Mouse (Mus musculus) adrenal gland, adult (tissue): ENCODE measurements around the gene Tfdp1.
"Not testable (repeated sequence)": the region's sequence is repeated elsewhere in the genome, so short reads cannot be mapped to it uniquely, and the experiment has no call there.

Source experiments
- DNase-seq, 2 experiments: peaks; one replicate each; pipeline ENCODE4 v3.0.0; 2022 to 2023; ENCODE audit warnings: low spot score in 1 of 2; ENCODE audit not compliant: inconsistent age in 2 of 2

The Tfdp1 gene

DNA sequence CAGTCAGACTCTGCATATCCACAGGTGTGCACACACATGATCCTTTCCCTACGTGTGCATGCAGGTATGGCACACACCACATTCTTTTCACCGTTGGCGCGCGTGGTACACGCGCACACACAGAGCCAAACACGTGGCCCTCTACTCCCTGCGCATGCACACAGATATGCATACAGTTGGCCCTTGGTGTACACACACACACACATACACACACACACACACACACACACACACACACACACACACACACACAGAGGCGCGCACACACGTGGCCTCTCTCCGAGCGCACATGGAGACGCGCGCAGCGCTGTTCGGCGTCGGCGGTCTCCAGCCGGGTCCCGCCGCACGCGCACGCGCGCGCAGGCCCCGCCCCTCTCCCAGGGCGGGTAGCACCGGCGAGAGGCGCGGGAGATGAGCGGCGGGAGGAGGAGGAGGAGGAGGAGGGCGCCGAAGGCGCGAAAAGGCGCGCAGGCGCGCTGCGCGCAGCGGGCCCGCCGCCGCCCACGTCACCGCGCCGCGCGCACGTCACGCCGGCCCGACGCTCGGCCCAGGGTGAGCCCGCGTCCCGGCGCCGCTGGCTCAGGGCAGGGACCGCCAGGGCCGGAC, at the start of gene Tfdp1:
Gene Tfdp1, plus strand, starts transcription at position 497 of the 606 bp plus-strand sequence.
- DNase-seq, result peak; percentile 92

DNA sequence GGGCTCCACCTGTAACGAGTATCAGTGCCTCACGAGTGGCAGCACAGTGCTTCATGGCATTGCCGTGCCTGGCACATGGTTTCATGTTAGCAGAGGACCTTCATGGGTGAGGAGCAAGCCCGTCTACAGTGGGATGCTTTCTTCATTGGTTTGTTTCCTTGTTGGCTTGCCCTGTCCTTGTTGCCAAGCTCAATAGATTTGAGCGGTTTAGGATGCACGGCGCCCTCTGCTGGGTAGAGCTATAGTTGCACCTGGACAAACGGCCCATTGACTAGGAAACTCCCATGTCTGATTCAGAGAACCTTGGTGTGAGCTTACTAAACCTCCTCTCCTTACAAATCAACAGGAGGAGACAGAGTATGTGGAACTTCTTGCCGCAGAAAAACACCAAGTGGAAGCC, 46.2 kb upstream of the Tfdp1 start:
- peak; percentile 86 to 96 for DNase-seq

DNA sequence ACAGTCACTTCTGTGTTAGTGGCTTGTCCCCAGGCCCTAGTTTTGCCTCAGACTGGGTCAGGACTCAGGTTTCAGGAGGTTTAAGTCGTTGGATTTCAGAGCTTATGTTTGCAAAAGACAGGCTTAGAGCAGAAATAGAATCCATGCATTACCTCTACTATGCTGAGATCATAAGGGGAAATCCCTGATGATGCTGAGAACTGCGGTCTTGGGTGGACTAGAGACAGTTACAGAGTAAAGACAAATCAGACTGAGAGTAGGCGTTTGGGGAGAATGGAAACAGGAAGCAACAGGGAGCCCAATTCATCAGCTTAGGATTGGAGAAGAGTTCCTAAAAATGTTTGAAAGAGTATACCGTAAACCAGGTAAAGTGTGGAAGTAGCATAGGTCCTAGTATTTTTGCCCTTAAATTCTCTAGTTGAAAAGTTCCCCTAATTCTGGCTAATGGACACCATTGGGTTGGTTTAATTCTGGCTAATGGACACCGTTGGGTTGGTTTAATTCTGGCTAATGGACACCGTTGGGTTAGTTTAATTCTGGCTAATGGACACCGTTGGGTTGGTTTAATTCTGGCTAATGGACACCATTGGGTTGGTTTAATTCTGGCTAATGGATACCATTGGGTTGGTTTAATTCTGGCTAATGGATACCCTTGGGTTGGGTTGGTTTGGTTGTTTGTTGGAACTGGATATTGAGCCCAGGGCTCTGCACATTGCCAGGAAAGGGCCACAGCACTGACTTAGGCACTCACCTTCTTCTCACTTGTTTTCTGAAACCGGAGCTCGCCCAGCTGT, 44.7 kb upstream of the Tfdp1 start:
- no peak for DNase-seq

DNA sequence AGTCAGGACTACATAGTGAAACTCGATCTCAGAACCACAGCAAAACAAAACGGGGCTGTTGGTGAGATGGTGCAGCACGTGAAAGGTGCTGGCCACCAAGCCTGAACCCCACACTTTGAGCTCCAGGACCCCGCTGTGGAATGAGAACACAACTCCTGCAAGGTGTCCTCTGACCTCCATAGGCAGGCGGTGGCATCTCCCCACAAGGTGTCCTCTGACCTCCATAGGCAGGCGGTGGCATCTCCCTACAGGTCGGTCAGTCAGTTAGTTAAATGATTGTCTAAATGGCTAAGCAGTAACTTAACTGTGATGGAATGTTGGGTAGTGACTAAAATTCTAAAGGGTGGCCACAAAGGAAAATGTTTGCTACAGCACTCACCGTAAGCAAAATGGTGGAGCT, 39.0 kb upstream of the Tfdp1 start:
- no peak for DNase-seq

DNA sequence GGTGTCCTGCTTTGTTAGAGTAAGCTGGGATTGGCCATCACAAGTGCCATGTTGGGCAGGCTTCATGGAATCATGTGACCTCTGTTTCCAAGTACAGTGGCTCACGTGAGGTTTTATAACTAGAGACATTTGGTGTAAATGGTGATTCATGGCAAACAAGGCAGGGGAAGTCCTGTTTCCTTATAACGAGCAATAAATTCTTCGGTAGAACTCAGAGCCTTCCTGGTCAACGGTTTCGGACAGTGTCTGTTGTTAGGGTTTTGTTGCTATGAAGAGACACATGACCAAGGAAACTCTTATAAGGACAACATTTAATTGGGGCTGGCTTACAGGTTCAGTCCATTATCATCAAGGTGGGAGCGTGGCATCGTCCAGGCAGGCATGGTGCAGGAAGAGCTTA, 37.5 kb upstream of the Tfdp1 start:
- no peak for DNase-seq

DNA sequence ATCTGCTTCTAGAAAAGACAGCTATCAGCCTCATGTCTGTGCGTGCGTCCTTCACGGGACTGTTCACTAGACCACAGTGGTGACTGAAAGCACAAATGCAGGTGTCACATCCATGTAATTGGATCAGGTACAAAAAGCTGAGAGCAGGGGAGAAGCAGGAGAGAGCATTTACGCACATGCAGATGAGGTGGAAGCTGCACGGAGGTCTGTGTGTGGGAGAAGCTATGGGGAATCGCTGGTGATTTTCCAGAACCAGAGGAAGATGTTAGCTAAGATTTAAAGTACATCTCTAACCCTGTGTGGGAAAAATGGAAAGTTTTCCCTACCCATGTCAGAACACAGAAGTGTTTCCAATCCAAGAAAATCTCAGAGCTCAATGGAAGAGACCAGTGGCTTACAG, 33.1 kb upstream of the Tfdp1 start:
- no peak for DNase-seq

DNA sequence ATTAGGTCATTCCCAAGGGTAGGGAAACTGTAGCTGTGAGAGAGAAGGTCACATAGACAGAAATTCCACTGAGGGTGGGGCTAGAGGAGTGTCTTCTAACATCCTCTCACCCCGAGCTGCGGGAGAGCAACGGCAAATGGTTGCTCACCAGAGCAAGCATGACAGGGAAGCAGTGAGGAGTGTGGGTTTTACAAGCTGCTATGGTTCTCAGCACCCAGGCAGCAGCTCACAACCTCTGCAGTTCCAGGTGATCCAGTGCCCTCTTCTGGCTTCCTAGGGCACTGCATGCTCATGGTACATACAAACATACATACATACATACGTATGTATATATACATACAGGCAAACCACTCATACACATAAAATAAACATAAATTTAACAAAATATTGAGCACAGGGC, 32.7 kb upstream of the Tfdp1 start:
- no peak for DNase-seq

DNA sequence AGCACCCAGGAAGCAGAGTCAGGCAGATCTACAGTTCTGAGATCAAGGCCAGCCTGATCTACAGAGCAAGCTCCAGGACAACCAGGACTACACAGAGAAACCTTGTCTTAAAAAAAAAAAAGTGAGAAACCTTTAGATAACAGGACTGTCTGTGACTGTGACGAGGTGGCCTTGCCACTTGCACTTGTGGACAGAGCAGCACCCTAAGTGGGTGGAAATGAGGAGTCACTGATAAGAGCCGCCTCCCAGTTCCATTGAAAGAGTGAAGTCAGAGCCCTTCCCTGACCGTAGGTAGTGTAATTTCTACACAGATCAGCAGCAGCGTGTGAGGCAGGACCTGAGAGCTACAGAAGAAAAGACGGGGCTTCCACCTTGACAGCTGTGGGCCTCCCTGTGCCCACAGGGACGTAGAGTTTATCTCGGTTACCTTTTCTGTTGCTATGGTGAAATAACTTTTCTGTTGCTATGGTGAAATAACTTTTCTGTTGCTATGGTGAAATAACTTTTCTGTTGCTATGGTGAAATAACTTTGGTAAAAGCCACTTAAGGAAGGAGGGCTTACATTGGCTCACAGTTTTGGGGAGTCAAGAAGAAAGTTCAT, 32.1 kb upstream of the Tfdp1 start:
- no peak for DNase-seq

DNA sequence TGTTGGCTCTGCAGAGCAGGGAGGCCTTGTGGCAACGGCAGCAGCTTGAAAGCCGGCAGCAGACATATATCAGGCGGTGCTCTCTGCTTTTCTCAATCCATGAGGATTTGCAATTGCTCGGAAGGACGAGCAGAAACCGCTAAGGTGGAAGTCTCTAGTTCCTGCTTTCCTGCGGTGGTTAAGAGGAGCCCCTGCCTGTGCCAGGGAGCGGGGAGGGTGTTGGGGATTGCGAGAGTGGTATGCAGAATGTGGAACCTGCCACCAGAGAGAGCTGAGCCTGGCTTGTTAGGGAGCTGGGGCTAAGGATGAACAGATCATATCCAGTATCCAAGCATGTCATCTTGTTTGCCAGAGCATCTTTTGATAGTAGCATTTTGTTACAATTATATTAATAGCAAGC, 31.6 kb upstream of the Tfdp1 start:
- no peak for DNase-seq

DNA sequence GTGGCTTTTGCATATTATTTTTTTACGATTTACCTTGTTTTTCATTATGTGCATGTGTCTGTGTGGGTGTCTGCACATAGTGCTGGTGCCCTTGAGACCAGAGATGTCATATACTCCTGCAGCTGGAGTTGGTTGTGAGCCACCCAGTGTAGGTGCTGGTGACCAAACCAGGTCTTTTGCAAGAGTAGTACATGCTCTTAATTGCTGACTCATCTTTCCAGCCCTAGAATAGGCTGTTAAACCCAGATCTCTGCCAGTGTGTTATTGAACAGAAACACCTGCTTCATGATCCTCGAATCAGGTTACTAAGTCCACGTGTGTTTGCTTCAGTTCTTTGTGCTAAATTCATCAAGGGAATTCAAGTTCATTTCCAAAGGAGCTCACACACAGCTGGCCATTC, 23.6 kb upstream of the Tfdp1 start:
- no peak for DNase-seq

DNA sequence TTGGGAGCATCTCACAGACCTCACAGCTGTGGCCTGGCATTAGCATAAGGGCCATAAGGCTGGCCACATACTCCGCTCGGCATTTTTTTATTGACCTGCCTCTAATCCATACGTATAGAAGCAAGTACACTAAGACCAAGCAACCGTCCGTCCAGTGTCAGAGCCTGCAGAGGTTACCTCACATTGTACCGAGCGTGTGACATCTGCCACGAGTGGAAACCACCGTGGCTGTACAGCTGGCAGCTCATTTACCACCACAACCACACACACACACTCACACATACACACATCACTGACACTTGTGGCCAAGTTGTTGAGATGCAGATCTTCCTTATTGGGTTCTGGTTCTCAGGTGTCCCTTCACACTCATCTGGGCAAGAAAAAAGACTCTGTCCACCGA, 21.9 kb upstream of the Tfdp1 start:
- DNase-seq, result no peak

DNA sequence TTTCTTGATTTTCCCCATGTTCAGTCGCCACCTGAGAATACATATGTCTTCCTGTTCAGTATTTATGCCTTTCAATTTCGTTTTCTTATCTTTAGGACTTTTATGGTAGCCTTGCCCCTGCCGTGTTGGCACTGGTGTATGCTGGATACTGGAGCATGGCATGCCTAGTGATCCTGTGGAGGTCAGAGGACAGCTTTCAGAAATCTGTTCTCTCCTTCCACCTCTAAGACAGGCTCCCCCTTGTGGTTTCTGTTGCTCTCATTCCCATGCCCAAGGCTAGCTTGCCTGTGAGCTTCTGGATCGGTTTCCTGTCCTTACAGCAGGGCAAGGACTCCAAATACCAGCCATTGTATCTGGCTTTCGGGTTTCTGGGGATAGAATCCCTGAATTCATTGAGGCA, 12.0 kb upstream of the Tfdp1 start:
- peak; percentile 29 to 83 for DNase-seq

DNA sequence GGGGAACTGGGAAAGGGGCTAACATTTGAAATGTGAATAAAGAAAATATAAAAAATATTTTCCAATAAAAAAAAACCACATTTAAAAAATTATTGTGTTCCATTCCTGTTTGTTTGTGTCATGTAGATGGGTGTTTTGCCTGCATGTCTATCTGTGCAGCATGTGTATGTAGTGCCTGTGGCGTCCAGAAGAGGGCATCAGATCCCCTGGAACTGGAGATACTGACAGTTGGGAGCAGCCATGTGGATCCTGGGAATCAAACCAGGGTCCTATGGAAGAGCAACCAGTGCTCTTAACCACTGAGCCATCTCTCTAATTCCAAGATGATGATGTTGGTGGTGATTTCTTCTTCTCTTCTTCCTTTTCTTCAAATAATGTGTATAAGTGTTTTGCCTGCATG, 3.9 kb upstream of the Tfdp1 start:
- no peak for DNase-seq

DNA sequence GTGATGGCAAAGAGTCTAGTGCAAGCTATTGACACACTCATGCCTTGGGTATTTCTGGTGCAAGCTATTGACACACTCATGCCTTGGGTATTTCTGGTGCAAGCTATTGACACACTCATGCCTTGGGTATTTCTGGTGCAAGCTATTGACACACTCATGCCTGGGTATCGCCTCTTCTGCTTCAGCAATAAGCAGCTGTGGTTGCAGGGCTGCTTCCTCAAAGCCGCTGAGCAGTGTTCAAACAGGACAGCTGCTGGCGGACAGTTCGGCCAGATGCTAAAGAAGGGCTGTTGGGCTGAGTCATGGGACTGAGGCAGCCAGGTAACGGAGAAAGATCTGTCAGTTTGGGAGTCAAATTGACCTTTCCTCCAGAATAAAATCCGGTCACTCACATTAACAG, 1.3 kb upstream of the Tfdp1 start:
- DNase-seq, result not testable (repeated sequence)

DNA sequence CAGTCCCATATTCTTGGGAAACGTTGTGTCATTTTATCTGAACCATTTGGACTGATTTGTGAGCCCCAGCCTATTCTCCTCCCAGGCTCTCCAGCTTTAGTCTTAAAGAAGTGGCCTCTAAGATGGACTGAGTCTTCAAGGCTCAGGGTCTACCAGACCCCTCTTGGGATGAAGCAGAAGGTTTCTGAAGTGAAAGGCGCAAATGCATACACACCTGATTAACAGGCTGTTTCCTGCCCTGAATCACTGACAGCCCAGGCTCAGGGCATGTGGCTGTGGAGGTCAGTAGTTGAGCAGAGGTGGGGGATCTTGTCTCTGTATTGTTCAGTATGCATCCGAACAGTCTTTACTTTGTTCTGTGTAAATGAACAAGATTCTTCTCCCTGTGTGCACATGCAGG, 873 bp upstream of the Tfdp1 start:
- DNase-seq, result no peak

DNA sequence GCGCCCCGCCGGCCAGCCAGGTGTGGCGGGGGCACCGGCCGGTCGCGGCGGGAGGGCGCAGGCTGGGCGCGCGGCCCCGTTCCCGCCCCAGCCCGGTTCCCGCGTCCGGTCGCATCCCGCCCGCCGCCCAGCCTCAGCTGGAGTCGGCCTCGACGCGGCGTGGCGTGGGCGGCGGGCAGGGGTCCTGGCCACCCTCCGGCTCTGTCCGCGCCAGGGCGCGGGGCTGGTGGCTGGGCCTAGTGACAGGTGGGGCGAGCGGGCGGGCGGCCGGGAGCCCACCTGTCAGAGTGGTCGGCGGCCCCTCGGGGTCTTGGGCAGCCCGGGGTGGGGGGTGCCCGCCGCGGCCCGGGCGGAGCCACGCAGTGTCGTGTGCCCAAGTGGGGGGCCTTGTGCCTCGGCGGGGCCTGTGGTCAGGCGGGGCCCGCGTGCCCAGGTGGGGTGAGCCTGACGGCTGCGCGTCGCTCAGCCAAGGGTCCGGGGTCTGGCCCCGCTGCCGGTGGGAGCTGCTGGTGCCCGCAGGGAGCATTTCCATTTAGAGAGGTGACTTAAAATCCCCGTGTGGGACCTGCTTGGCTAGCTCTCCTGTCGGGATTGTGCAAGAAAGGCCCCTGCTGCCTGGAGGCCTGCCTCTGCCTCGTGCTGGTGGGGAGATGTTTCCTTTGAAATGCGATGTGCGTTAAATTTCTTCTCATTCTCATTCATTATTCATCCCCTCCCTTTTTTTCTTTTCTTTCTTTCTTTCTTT, 522 bp downstream of the Tfdp1 start:
- DNase-seq, result peak; percentile 51 to 77

DNA sequence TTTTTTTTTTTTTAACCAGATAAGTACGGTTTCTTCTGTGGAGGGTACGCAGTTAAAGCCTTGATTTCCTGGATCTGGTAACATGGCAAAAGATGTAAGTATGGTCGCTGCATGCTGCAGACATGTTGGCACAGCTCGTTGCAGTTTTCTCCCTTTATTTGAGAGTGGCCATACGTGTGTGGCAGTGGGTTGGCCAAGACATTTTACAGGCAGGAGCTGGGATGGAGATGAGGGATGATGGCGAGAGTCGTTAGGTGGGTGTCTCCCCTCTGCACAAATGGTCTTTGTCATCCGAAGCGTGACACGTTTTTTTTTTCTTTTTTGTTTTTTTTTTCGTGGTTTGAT, 1.1 kb downstream of the Tfdp1 start:
- no peak for DNase-seq

DNA sequence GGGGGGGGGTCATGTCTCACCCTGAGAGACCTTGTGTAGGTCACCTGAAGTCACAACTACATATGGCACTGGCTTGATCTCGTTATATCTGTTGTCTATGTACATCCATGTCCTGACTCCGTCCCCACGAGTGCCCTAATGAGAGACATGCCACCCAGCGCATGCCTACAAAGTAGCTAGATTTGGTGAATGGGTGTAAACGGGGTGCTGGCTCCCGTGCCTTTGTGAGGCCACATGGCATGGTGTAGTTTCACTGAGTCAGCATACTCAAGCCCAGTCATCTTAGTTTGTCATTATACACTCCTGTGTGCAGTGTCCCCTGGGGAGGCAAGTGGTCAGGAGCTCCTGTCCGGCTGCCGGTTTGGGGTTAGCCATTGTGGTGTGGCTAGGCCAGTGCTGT, 2.1 kb downstream of the Tfdp1 start:
- DNase-seq, result no peak

DNA sequence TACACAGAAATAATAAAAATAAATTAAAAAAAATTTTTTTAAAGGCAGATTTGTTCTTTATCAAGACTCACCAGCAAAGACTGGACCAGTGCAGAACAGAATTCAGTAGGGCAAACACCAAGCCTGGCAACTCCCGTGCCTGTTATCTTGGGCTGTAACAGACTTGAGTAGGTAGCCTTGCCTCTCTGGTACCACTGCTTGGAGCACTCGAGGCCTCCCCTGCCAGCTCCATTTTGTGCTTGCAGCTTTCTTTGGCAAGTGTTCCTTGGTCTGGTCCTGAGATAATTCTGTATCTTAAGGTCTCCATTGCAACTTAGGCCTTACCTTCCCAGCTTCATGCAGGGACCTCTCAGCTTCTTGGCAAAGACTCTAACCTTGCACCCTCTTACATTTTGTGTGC, 3.8 kb downstream of the Tfdp1 start:
- no peak for DNase-seq

DNA sequence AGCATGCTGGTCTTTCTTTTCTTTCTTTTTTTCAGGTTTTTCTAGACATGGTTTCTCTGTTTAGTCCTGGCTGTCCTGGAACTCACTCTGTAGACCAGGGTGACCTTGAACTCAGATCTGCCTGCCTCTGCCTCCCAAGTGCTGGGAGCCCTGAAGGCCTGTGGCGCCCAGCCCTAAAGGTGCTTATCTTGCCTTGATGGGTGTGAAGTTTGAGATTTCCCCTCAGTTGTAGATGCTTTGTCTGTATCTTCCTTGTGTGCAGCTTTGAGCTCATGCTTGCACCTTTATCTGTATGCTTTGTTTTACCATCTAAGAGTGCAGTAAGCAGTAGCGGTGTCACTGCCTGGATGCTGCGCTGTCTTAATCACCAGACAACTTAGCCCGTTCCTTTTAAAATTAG, 4.6 kb downstream of the Tfdp1 start:
- DNase-seq, result no peak

DNA sequence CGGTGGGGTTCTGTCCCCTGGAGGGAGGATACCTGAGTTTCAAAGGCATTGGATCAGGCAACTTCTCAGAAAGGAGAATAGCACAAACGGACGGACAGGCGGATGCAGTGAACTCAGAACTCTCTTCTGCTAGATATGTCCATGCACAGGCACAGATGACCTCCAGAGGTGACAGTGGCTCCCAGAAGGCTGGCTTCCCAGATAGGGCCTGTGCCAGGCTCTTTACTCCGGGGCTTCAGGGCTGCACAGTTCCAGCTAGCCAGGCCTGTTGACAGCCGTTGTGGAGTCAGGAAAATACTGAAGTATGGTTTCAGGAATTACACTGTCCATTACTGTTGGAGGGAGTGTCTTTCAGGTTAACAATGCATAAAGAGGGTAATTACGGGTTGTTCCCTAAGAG, 11.5 kb downstream of the Tfdp1 start:
- DNase-seq, result no peak

DNA sequence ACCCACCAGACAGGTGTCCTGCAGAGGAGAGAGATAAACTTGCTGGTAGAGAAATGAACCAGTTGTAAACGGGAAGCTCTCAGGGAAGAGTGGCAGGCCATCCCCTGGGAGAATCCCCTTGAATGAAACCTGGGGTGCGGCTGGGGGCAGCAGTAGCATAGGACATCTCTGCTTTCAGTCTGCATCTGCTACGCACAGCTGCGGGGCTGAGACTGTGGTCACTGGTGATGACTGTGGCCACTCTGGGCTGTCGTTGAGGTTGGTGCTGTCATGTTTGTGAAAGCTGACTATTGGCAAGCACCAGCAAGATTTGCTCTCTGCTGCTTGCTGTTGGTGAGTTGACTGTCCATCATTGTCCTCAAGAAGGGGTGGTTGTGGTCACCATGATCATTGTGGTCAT, 13.0 kb downstream of the Tfdp1 start:
- no peak for DNase-seq
